Mouse (Mus musculus) myocyte (in vitro differentiated cells): ENCODE data around the gene Eci2. TPM values are rescaled to one million over a fixed set of nuclear protein-coding genes. Genes with fewer than 3 reads are reported as not detected.

Source experiments
- H3K27me3 ChIP-seq: one replicate; pipeline ENCODE4 v1.6.1; 2011; ENCODE audit not compliant: control insufficient read depth, insufficient read depth, insufficient read length
- H3K36me3 ChIP-seq: one replicate; pipeline ENCODE4 v1.6.1; 2011; ENCODE audit not compliant: control insufficient read depth, insufficient read depth
- H3K4me2 ChIP-seq: one replicate; pipeline ENCODE4 v1.6.1; 2011; ENCODE audit warnings: low read depth, control low read depth
- H3K4me3 ChIP-seq: one replicate; pipeline ENCODE4 v1.5.1; 2011; ENCODE audit warnings: mild to moderate bottlenecking, control low read depth, moderate library complexity
- H3K79me2 ChIP-seq: one replicate; pipeline ENCODE4 v1.6.1; 2011; ENCODE audit not compliant: control insufficient read depth, insufficient read depth
- H3ac ChIP-seq: one replicate; pipeline ENCODE4 v1.6.1; 2011; ENCODE audit not compliant: control insufficient read depth, insufficient read length
- CEBPB ChIP-seq: IDR thresholded peaks from 2 replicates; pipeline ENCODE4 v1.6.1; 2011; ENCODE audit warnings: mild to moderate bottlenecking, moderate library complexity; ENCODE audit not compliant: poor library complexity, insufficient read depth, severe bottlenecking
- E2F4 ChIP-seq: IDR thresholded peaks from one replicate; pipeline ENCODE4 v1.6.1; 2011; ENCODE audit warnings: mild to moderate bottlenecking, control low read depth, moderate library complexity; ENCODE audit not compliant: insufficient read depth
- MAX ChIP-seq: IDR thresholded peaks from one replicate; pipeline ENCODE4 v1.6.1; 2011; ENCODE audit warnings: low read depth, mild to moderate bottlenecking, control low read depth
- MYOD1 ChIP-seq, 3 experiments: IDR thresholded peaks; one replicate each; pipeline ENCODE4 v1.6.1; 2011; ENCODE audit warnings: control low read depth in 2 of 3, low read depth in 2 of 3, mild to moderate bottlenecking in 2 of 3, moderate library complexity in 1 of 3; ENCODE audit not compliant: insufficient read length in 2 of 3, control insufficient read depth in 1 of 3
- MYOG ChIP-seq, 3 experiments: IDR thresholded peaks; one replicate each; pipeline ENCODE4 v1.6.1; 2011; ENCODE audit warnings: control low read depth in 2 of 3, low read depth in 2 of 3, mild to moderate bottlenecking in 2 of 3; ENCODE audit not compliant: insufficient read length in 2 of 3, control insufficient read depth in 1 of 3, insufficient read depth in 1 of 3
- POLR2A ChIP-seq: IDR thresholded peaks from one replicate; pipeline ENCODE4 v1.6.1; 2011; ENCODE audit warnings: low read depth, mild to moderate bottlenecking, control low read depth, moderate library complexity; ENCODE audit not compliant: insufficient read length
- POLR2AphosphoS2 ChIP-seq: IDR thresholded peaks from one replicate; pipeline ENCODE4 v1.6.1; 2011; ENCODE audit warnings: low read depth, control low read depth; ENCODE audit not compliant: insufficient read length
- REST ChIP-seq: IDR thresholded peaks from one replicate; pipeline ENCODE4 v1.6.1; 2011; ENCODE audit warnings: mild to moderate bottlenecking, control low read depth, moderate library complexity; ENCODE audit not compliant: insufficient read depth, insufficient read length
- SRF ChIP-seq: IDR thresholded peaks from one replicate; pipeline ENCODE4 v1.6.1; 2011; ENCODE audit warnings: low read depth; ENCODE audit not compliant: control insufficient read depth, insufficient read length
- TCF12 ChIP-seq: IDR thresholded peaks from one replicate; pipeline ENCODE4 v1.6.1; 2011; ENCODE audit warnings: mild to moderate bottlenecking, control low read depth; ENCODE audit not compliant: poor library complexity, insufficient read depth, severe bottlenecking
- TCF3 ChIP-seq: IDR thresholded peaks from one replicate; pipeline ENCODE4 v1.6.1; 2011; ENCODE audit warnings: low read depth, control low read depth; ENCODE audit not compliant: insufficient read length
- USF1 ChIP-seq: IDR thresholded peaks from one replicate; pipeline ENCODE4 v1.6.1; 2011; ENCODE audit warnings: low read depth, mild to moderate bottlenecking, control low read depth, moderate library complexity
- polyA plus RNA-seq: library from polyadenylated mRNA; unstranded; fragments of >200 nt; fragmentation: generic; extraction: Trizol; gene quantifications from one replicate; pipeline ENCODE4 v1.2.1, GENCODE M21; 2012; ENCODE audit warnings: missing spikeins

The Eci2 gene
- polyA plus RNA-seq, 1 experiment = 62.9 TPM

DNA sequence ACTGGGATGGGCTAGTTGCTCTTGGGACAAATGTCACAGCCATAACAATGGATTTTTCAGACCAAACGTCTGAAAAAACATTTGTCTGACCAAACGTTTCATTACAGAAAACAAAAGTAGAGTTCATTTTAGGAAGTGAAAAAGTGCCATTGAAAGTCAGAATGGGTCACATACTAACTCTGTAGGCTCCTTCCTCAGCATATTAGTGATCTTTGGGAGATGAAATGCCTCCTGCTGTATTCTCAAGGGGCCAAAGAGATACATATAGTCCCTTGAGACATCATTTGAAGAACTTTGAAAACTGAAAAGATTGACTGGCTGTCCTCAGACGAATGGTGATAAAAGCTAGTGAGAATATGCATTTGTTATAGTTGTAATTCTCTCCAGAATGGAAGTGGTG is 6.5 kb downstream of the Eci2 start:
- no peak overlapping the region for H3ac ChIP-seq
- H3K27me3 ChIP-seq = no peaks in the 10 kb centered on the region
- no peaks in the 10 kb centered on the region for H3K36me3 ChIP-seq
- no peak overlapping the region for H3K4me3 ChIP-seq
- H3K4me2 ChIP-seq = no peak overlapping the region
- no peak for TF ChIP-seq TCF12
- H3K79me2 ChIP-seq = no peaks in the 10 kb centered on the region

DNA sequence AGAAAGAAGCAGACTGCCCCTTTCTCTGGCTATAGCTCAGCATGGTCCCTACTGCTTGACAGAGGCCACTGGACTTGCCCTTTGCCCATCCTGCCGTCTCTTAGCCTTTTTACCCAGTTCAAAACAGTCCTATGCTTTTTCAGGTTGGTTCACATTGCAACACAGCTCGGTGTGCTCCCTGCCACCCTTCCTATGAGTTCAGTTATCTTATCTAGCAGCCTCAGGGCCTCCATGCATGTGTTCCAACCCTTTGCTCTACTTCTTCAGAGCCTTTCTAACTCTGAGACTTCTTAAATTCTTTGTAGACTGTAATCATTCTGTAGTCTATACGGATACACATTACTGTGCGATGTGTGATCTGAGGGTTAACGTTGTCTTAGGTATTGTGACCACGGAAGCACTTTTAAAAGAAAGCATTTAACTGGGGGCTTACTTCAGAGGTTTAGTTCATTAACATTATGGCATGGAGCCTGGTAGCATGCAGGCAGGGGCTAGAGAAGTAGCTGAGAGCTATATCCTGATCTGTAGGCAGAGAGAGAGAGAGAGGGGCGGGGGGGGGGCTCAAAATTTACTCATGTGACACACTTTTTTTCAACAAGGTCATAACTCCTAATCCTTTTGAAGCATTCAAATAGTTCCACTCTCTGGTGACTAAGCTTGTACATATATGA is 7.9 kb downstream of the Eci2 start:
- Histone ChIP-seq H3K36me3 (no peaks in the 10 kb centered on the region), H3ac (no peak overlapping the region), H3K4me2 (no peak overlapping the region), H3K79me2 (no peaks in the 10 kb centered on the region), H3K27me3 (no peaks in the 10 kb centered on the region), H3K4me3 (no peak overlapping the region)
- TF ChIP-seq MYOG (IDR thresholded peaks at IDR 0.05; ENCODE audit: control insufficient read depth in 1 of 3, insufficient read depth in 1 of 3, insufficient read length in 2 of 3, low read depth in 2 of 3) (no peak), POLR2A (no peak), SRF (no peak), MAX (no peak), CEBPB (no peak), POLR2AphosphoS2 (no peak), E2F4 (no peak)

DNA sequence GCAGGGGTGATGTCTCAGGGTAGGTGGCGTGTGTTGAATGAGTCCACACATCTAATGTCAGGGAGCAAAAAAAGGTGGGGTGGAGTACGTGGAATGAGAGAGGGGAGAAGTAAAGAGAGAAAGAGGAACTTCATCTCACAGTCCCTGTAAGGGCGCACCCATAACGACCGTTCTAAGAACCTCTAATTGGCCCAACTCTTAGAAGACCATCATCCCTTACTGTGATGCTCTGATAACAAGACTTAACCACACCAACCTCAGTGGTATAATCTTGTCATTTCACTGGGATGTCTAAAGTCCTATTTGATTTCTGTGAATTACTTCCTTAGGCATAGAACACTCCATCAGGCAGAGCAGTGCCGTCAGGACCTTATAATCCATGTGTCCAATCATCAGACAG is 9.5 kb downstream of the Eci2 start:
- no peak overlapping the region for H3K4me3 ChIP-seq
- H3K27me3 ChIP-seq = no peaks in the 10 kb centered on the region
- H3K79me2 ChIP-seq = no peaks in the 10 kb centered on the region
- H3K4me2 ChIP-seq = no peak overlapping the region
- no peak overlapping the region for H3ac ChIP-seq
- no peaks in the 10 kb centered on the region for H3K36me3 ChIP-seq
- TF ChIP-seq TCF3 = no peak
- no peak for TF ChIP-seq POLR2AphosphoS2
- TF ChIP-seq CEBPB = no peak
- no peak for TF ChIP-seq MYOD1 (IDR thresholded peaks at IDR 0.05; ENCODE audit: control insufficient read depth in 1 of 3, insufficient read length in 2 of 3, low read depth in 2 of 3)
- no peak for TF ChIP-seq REST
- TF ChIP-seq USF1 = no peak
- no peak for TF ChIP-seq SRF
- no peak for TF ChIP-seq POLR2A
- TF ChIP-seq MYOG (IDR thresholded peaks at IDR 0.05; ENCODE audit: control insufficient read depth in 1 of 3, insufficient read depth in 1 of 3, insufficient read length in 2 of 3, low read depth in 2 of 3) = no peak
- no peak for TF ChIP-seq E2F4
- no peak for TF ChIP-seq TCF12
- TF ChIP-seq MAX = no peak

DNA sequence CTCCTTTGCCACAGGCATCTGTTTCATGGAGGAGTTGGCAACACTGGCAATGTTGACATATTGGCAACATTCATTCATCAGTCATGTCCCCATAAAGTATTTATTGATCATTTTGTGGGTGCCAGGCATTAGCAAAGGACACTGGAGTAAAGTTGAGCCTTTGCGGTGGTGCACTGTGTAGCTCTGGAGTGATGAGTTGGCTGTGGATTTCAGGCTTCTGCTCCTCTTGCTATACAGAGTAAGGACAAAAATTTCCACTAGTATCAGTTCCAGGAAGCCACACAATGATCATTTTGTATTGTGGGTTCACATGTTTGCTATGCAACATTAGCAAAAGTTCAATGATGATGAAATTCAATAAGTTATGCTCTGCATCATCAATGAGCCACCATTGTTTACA is 10.8 kb downstream of the Eci2 start:
- no peaks in the 10 kb centered on the region for H3K27me3 ChIP-seq
- no peak for TF ChIP-seq TCF3
- TF ChIP-seq POLR2A = no peak

DNA sequence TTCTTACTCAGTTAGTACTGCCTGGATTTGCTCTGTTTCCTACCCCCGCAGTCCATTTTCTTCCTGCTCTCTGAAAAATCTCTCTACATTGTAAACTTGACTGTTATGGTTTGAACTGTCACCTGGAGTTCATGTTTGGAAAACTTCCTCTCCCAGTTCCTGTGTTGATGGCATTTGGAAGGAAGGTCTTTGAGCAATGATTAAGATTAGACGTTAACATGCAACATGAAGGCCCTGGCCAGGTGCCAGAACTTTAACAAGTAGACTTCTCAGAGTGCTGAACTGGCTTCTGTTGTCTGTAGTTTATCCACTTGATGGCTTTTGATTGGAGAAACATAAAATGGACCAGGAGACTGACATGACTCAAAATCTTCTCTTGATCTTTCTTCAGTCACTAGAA is 31.0 kb downstream of the Eci2 start:
- Histone ChIP-seq H3K4me3 (no peak overlapping the region), H3K36me3 (no peaks in the 10 kb centered on the region), H3K79me2 (no peaks in the 10 kb centered on the region), H3ac (no peak overlapping the region), H3K4me2 (no peak overlapping the region), H3K27me3 (no peaks in the 10 kb centered on the region)
- TF ChIP-seq MAX (no peak), TCF3 (no peak), POLR2AphosphoS2 (no peak), REST (no peak), E2F4 (no peak), SRF (no peak), CEBPB (no peak), MYOD1 (IDR thresholded peaks at IDR 0.05; ENCODE audit: control insufficient read depth in 1 of 3, insufficient read length in 2 of 3, low read depth in 2 of 3) (no peak), POLR2A (no peak), MYOG (IDR thresholded peaks at IDR 0.05; ENCODE audit: control insufficient read depth in 1 of 3, insufficient read depth in 1 of 3, insufficient read length in 2 of 3, low read depth in 2 of 3) (no peak), TCF12 (no peak), USF1 (no peak)

More for the DNA sequence above, 10.8 kb downstream of the Eci2 start:
- Histone ChIP-seq H3K79me2 (no peaks in the 10 kb centered on the region), H3ac (no peak overlapping the region), H3K4me2 (no peak overlapping the region), H3K36me3 (no peaks in the 10 kb centered on the region), H3K4me3 (no peak overlapping the region)
